Mouse (Mus musculus) spleen, postnatal 4 days (tissue): ENCODE measurements around the gene Olfr1325.
A peak's percentile ranks its signal among the peaks of the same experiment; 100 is the strongest.
"Not testable (repeated sequence)": the region's sequence is repeated elsewhere in the genome, so short reads cannot be mapped to it uniquely, and the experiment has no call there.

Source experiments
- DNase-seq, 2 experiments: peaks; one replicate each; pipeline ENCODE4 v3.0.0; 2022; ENCODE audit warnings: low spot score in 2 of 2

Olfr1325 gene

GRCm38 (mm10) chrX:74592379-74592778 is at the start of gene Olfr1325:
Gene Olfr1325 (plus strand): TSS chrX:74592679.
- DNase-seq, result no peak

- no peak for DNase-seq
Observed at GRCm38 (mm10) chrX:74574788-74575187, 17.7 kb upstream of the Olfr1325 start, which contains the start of gene Olfr1326-ps1. Gene Olfr1326-ps1 (minus strand): TSS chrX:74574888.

GRCm38 (mm10) chrX:74645466-74646323 is 53.2 kb downstream of the Olfr1325 start, which contains the start of gene Gm5640:
Gene Gm5640 (minus strand): TSS chrX:74645635.
- DNase-seq, result peak in 1 of 2 experiments; percentile 2

DNA sequence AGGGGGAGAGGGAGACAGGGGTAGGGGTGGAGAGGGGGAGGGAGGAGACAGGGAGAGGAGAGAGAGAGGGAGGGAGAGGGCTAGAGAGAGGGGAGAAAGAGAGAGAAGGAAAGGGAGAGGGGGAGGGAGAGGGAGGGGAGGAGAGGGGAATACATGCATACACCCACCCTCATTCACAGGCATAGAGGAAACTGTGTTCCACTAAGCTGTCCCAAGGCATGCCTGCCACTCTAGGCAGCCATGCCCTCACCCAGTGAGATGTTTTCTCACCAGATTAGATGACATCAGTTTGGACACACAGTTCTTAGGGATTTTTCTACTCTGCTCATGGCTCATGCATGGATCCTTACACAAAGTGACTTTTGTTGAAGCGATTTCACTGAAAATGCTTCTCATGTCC is 53.9 kb downstream of the Olfr1325 start:
- not testable (repeated sequence) for DNase-seq
